Mouse (Mus musculus): ENCODE measurements at regions not wholly inside any gene's neighbourhood (a gene's known extent, or its start where the extent isn't known, plus 50 kb on each side); places are given as distances from the start of the nearest gene placed in this dataset.

- Histone ChIP-seq H3K36me3 (ENCODE audit: insufficient read depth, low read length) (no peaks in the 10 kb centered on the region), H3K4me3 (replicated peaks; ENCODE audit: low read length) (no peak overlapping the region), H3K9me3 (ENCODE audit: low read length) (no peaks in the 10 kb centered on the region), H3K4me1 (replicated peaks; ENCODE audit: low read depth, low read length) (no peaks in the 10 kb centered on the region), H3K27me3 (ENCODE audit: insufficient read depth, low read length) (no peaks in the 10 kb centered on the region)
- TF ChIP-seq NANOG (IDR thresholded peaks at IDR 0.05; ENCODE audit: borderline replicate concordance, low read length) = no peak
- no peak for TF ChIP-seq POU5F1 (IDR thresholded peaks at IDR 0.05; ENCODE audit: borderline replicate concordance, low read length)
- TF ChIP-seq CTCF (conservative IDR thresholded peaks at IDR 0.05; ENCODE audit: low read length) = no peak
Observed at GRCm38 (mm10) chr13:58694703-58695102, 84.0 kb upstream of the Slc28a3 start.

GRCm38 (mm10) chr13:58695964-58696363 is 85.3 kb upstream of the Slc28a3 start:
- Histone ChIP-seq H3K4me1 (replicated peaks; ENCODE audit: low read depth, low read length) (no peaks in the 10 kb centered on the region), H3K36me3 (ENCODE audit: insufficient read depth, low read length) (no peaks in the 10 kb centered on the region), H3K4me3 (replicated peaks; ENCODE audit: low read length) (no peak overlapping the region), H3K27me3 (ENCODE audit: insufficient read depth, low read length) (no peaks in the 10 kb centered on the region), H3K9me3 (ENCODE audit: low read length) (no peaks in the 10 kb centered on the region)
- no peak for TF ChIP-seq CTCF (conservative IDR thresholded peaks at IDR 0.05; ENCODE audit: low read length)
- TF ChIP-seq NANOG (IDR thresholded peaks at IDR 0.05; ENCODE audit: borderline replicate concordance, low read length) = no peak
- no peak for TF ChIP-seq POU5F1 (IDR thresholded peaks at IDR 0.05; ENCODE audit: borderline replicate concordance, low read length)

- H3K9me3 ChIP-seq (ENCODE audit: low read length) = no peaks in the 10 kb centered on the region
- H3K4me3 ChIP-seq (replicated peaks; ENCODE audit: low read length) = no peak overlapping the region
- H3K4me1 ChIP-seq (replicated peaks; ENCODE audit: low read depth, low read length) = no peaks in the 10 kb centered on the region
- no peaks in the 10 kb centered on the region for H3K27me3 ChIP-seq (ENCODE audit: insufficient read depth, low read length)
- no peak for TF ChIP-seq CTCF (conservative IDR thresholded peaks at IDR 0.05; ENCODE audit: low read length)
- no peak for TF ChIP-seq POU5F1 (IDR thresholded peaks at IDR 0.05; ENCODE audit: borderline replicate concordance, low read length)
- TF ChIP-seq NANOG (IDR thresholded peaks at IDR 0.05; ENCODE audit: borderline replicate concordance, low read length) = no peak
- H3K36me3 ChIP-seq (ENCODE audit: insufficient read depth, low read length) = no peaks in the 10 kb centered on the region
Observed at GRCm38 (mm10) chr13:58700021-58700420, 89.3 kb upstream of the Slc28a3 start.

- no peaks in the 10 kb centered on the region for H3K9me3 ChIP-seq (ENCODE audit: low read length)
- no peaks in the 10 kb centered on the region for H3K36me3 ChIP-seq (ENCODE audit: insufficient read depth, low read length)
- H3K4me3 ChIP-seq (replicated peaks; ENCODE audit: low read length) = no peak overlapping the region
- no peaks in the 10 kb centered on the region for H3K27me3 ChIP-seq (ENCODE audit: insufficient read depth, low read length)
- TF ChIP-seq CTCF (conservative IDR thresholded peaks at IDR 0.05; ENCODE audit: low read length) = no peak
- TF ChIP-seq POU5F1 (IDR thresholded peaks at IDR 0.05; ENCODE audit: borderline replicate concordance, low read length) = no peak
- TF ChIP-seq NANOG (IDR thresholded peaks at IDR 0.05; ENCODE audit: borderline replicate concordance, low read length) = no peak
- H3K4me1 ChIP-seq (replicated peaks; ENCODE audit: low read depth, low read length) = no peaks in the 10 kb centered on the region
Observed at GRCm38 (mm10) chr13:58704141-58704540, 93.5 kb upstream of the Slc28a3 start.

GRCm38 (mm10) chr13:58716584-58716983 is 89.8 kb upstream of the Ntrk2 start:
- H3K27me3 ChIP-seq (ENCODE audit: insufficient read depth, low read length) = no peaks in the 10 kb centered on the region

GRCm38 (mm10) chr13:58730500-58731105 is 75.8 kb upstream of the Ntrk2 start:
- Histone ChIP-seq H3K4me3 (replicated peaks; ENCODE audit: low read length) (no peak overlapping the region), H3K4me1 (replicated peaks; ENCODE audit: low read depth, low read length) (peaks cover 15% of the 10 kb centered on the region; the same call in 1 of the 2 replicates), H3K9me3 (ENCODE audit: low read length) (no peaks in the 10 kb centered on the region), H3K27me3 (ENCODE audit: insufficient read depth, low read length) (peaks cover 17% of the 10 kb centered on the region; the same call in 1 of the 2 replicates), H3K36me3 (ENCODE audit: insufficient read depth, low read length) (no peaks in the 10 kb centered on the region)
- TF ChIP-seq POU5F1 (IDR thresholded peaks at IDR 0.05; ENCODE audit: borderline replicate concordance, low read length) (no peak), CTCF (conservative IDR thresholded peaks at IDR 0.05; ENCODE audit: low read length) (no peak), NANOG (IDR thresholded peaks at IDR 0.05; ENCODE audit: borderline replicate concordance, low read length) (no peak)

More at GRCm38 (mm10) chr13:58716584-58716983, 89.8 kb upstream of the Ntrk2 start:
- TF ChIP-seq POU5F1 (IDR thresholded peaks at IDR 0.05; ENCODE audit: borderline replicate concordance, low read length) = no peak
- no peak for TF ChIP-seq NANOG (IDR thresholded peaks at IDR 0.05; ENCODE audit: borderline replicate concordance, low read length)
- no peak for TF ChIP-seq CTCF (conservative IDR thresholded peaks at IDR 0.05; ENCODE audit: low read length)
- Histone ChIP-seq H3K36me3 (ENCODE audit: insufficient read depth, low read length) (no peaks in the 10 kb centered on the region), H3K9me3 (ENCODE audit: low read length) (no peaks in the 10 kb centered on the region), H3K4me1 (replicated peaks; ENCODE audit: low read depth, low read length) (no peaks in the 10 kb centered on the region), H3K4me3 (replicated peaks; ENCODE audit: low read length) (no peak overlapping the region)

- Histone ChIP-seq H3K27me3 (ENCODE audit: insufficient read depth, low read length) (peaks cover 16% of the 10 kb centered on the region; the same call in 1 of the 2 replicates), H3K36me3 (ENCODE audit: insufficient read depth, low read length) (no peaks in the 10 kb centered on the region), H3K4me3 (replicated peaks; ENCODE audit: low read length) (no peak overlapping the region), H3K4me1 (replicated peaks; ENCODE audit: low read depth, low read length) (peaks cover 12% of the 10 kb centered on the region; the same call in 1 of the 2 replicates), H3K9me3 (ENCODE audit: low read length) (no peaks in the 10 kb centered on the region)
- TF ChIP-seq NANOG (IDR thresholded peaks at IDR 0.05; ENCODE audit: borderline replicate concordance, low read length) (no peak), POU5F1 (IDR thresholded peaks at IDR 0.05; ENCODE audit: borderline replicate concordance, low read length) (no peak), CTCF (conservative IDR thresholded peaks at IDR 0.05; ENCODE audit: low read length) (no peak)
Observed at GRCm38 (mm10) chr13:58732776-58733175, 73.6 kb upstream of the Ntrk2 start.

GRCm38 (mm10) chr13:58733615-58734014 is 72.8 kb upstream of the Ntrk2 start:
- 0 out of 2 replicates have a peak, but pooled peaks cover 8% of the 10 kb centered on the region for H3K27me3 ChIP-seq (ENCODE audit: insufficient read depth, low read length)

More at GRCm38 (mm10) chr13:58733615-58734014, 72.8 kb upstream of the Ntrk2 start:
- Histone ChIP-seq H3K4me3 (replicated peaks; ENCODE audit: low read length) (no peak overlapping the region), H3K36me3 (ENCODE audit: insufficient read depth, low read length) (no peaks in the 10 kb centered on the region), H3K9me3 (ENCODE audit: low read length) (no peaks in the 10 kb centered on the region), H3K4me1 (replicated peaks; ENCODE audit: low read depth, low read length) (peaks cover 12% of the 10 kb centered on the region; the same call in 1 of the 2 replicates)
- TF ChIP-seq NANOG (IDR thresholded peaks at IDR 0.05; ENCODE audit: borderline replicate concordance, low read length) (no peak), POU5F1 (IDR thresholded peaks at IDR 0.05; ENCODE audit: borderline replicate concordance, low read length) (no peak), CTCF (conservative IDR thresholded peaks at IDR 0.05; ENCODE audit: low read length) (no peak)
